Mouse (Mus musculus) bone marrow, adult 2 months (tissue): ENCODE results near the gene Kcnj14. TPM values are rescaled to one million over a fixed set of nuclear protein-coding genes. Genes with fewer than 3 reads are reported as not detected.

Source experiments
- H3K27ac ChIP-seq: fragments of 200-500 bp; 2 replicates; pipeline ENCODE4 v1.5.1; 2012; ENCODE audit warnings: low read depth, mild to moderate bottlenecking, control low read depth, inconsistent platforms, low read length; ENCODE audit not compliant: control insufficient read depth, poor library complexity, insufficient read depth
- H3K4me1 ChIP-seq: fragments of 200-500 bp; 2 replicates; pipeline ENCODE4 v1.6.1; 2011; ENCODE audit warnings: low read length; ENCODE audit not compliant: control insufficient read depth, insufficient read depth
- H3K4me3 ChIP-seq: fragments of 200-500 bp; replicated peaks from 2 replicates; pipeline ENCODE3; 2011; ENCODE audit warnings: mild to moderate bottlenecking, low read depth, low read length, control low read depth; ENCODE audit not compliant: control insufficient read depth
- CTCF ChIP-seq: fragments of 200-500 bp; IDR thresholded peaks from 2 replicates; pipeline ENCODE4 v1.5.1; 2011; ENCODE audit warnings: low read length, control low read depth; ENCODE audit not compliant: control insufficient read depth, insufficient read depth
- POLR2A ChIP-seq: fragments of 200-500 bp; IDR thresholded peaks from 2 replicates; pipeline ENCODE4 v1.6.1; 2011; ENCODE audit warnings: low read depth, mild to moderate bottlenecking, control low read depth, low read length, borderline replicate concordance; ENCODE audit not compliant: control insufficient read depth
- WGBS: fragments of 180-500 bp; shearing (Covaris S2); methylation state at CpG from one replicate; pipeline ENCODE4 v1.1.7; 2018; 5-methylcytosine and 5-hydroxymethylcytosine counted together
- polyA plus RNA-seq: library from polyadenylated mRNA; stranded (reverse); fragments of >200 nt; gene quantifications from 2 replicates; pipeline ENCODE4 v1.2.4, GENCODE M21; 2011; ENCODE audit warnings: low replicate concordance; ENCODE audit not compliant: missing spikeins, insufficient read depth, insufficient read length

Gene Kcnj14
- polyA plus RNA-seq, 1 experiment, result 2.6 TPM

- 2% methylated on average over 117 of the region's 117 CpGs for WGBS
- Histone ChIP-seq H3K27ac (peak overlapping the region; percentile 70), H3K4me1 (no peaks in the 10 kb centered on the region; the same call in 1 of the 2 replicates), H3K4me3 (peak overlapping the region; percentile 74)
- peak; percentile 72; the same call in 1 of the 2 replicates for TF ChIP-seq POLR2A
- TF ChIP-seq CTCF, result no peak
These were observed 41.6 kb upstream of the Kcnj14 start for GRCm38 (mm10) chr7:45865925-45866910.

GRCm38 (mm10) chr7:45864435-45864834, 39.9 kb upstream of the Kcnj14 start:
- WGBS, result 73% methylated on average over 3 of the region's 3 CpGs
- H3K27ac ChIP-seq, result no peak overlapping the region
- H3K4me3 ChIP-seq, result no peak overlapping the region
- no peaks in the 10 kb centered on the region; the same call in 1 of the 2 replicates for H3K4me1 ChIP-seq
- no peak for TF ChIP-seq POLR2A
- TF ChIP-seq CTCF, result no peak

GRCm38 (mm10) chr7:45862804-45863203, 38.2 kb upstream of the Kcnj14 start:
- WGBS, result 78% methylated on average over 7 of the region's 7 CpGs
- no peak overlapping the region for H3K4me3 ChIP-seq
- TF ChIP-seq CTCF (no peak), POLR2A (no peak)
- no peaks in the 10 kb centered on the region; the same call in 1 of the 2 replicates for H3K4me1 ChIP-seq
- H3K27ac ChIP-seq, result no peak overlapping the region

GRCm38 (mm10) chr7:45859008-45859407, 34.4 kb upstream of the Kcnj14 start:
- Histone ChIP-seq H3K27ac (no peak overlapping the region), H3K4me3 (no peak overlapping the region), H3K4me1 (no peaks in the 10 kb centered on the region)
- WGBS, result 77% methylated on average over 4 of the region's 4 CpGs
- TF ChIP-seq CTCF (no peak), POLR2A (no peak)

GRCm38 (mm10) chr7:45856950-45857901, 32.6 kb upstream of the Kcnj14 start:
- TF ChIP-seq POLR2A (no peak; the same call in 1 of the 2 replicates), CTCF (no peak)
- Histone ChIP-seq H3K4me3 (no peak overlapping the region), H3K27ac (no peak overlapping the region; the same call in 1 of the 2 replicates), H3K4me1 (no peaks in the 10 kb centered on the region)
- 5% methylated on average over 30 of the region's 30 CpGs for WGBS

DNA sequence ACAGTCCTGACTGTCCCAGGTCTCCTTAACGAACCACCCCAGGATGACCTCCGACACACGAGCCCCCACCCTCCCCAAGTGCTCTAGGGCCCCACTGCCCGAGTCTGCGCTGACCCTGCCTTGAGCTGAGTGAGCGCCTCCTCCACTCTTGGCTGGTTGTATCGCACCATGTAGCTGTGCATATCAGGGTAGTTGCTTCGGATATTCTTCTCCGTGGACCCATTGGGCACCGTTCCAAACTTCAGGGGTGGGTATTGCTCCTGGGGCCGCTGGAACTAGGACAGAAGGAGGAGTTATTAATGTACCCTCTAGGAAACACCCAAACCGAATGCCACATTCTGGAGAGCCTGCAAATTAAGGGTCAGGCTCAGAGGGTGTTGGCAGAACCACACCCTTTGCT, 28.5 kb upstream of the Kcnj14 start:
- 86% methylated on average over 12 of the region's 12 CpGs for WGBS
- Histone ChIP-seq H3K27ac (no peak overlapping the region), H3K4me3 (no peak overlapping the region), H3K4me1 (no peaks in the 10 kb centered on the region)
- TF ChIP-seq CTCF (no peak), POLR2A (no peak)

DNA sequence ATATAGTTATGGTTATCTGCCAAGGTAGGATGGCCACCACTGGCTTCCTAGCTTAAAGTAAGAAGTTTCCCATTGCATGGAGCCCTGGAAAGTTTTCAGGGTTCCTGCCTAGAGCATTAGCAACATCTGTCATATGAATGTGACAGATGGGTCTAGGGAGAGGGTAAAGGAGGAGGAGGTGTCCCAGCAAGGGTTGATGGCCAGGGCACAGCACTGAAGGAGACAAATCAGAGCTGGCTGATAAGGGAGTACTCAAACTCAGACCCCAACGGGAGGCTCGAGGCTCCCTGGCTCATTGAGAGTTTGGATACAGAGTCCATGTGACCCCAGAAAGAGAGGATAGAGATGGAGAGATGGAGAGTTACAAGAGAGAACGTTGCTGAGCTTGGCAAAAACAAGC, 26.1 kb upstream of the Kcnj14 start:
- TF ChIP-seq POLR2A (no peak), CTCF (no peak)
- 70% methylated on average over 3 of the region's 3 CpGs for WGBS

DNA sequence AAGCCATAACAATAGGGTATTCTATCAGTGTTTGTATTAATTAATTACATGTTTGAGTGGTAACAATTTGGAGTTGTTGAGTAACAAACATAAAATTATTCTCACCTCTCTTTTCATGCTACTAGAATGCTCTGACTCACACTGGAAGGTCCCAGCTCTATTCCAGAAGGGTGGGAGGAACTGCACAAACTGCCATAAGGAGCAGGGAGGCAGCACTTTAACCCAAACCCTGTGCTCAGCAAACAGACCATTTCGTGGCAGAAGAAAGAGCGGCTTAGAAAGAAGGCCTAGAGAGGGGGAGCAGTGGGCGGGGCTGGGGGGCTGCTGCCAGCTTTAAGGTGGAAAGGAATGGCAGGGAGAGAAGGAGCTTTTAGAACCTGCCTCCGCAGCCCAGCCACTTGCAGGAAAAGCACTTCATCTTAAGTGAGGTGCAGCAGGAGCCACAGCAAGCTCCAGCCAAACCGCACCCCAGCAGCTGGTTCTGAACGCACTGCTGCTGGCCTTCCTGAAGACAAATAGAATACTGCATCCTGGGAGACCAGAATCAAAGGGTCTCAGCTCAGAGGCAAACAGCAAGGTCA, 24.0 kb upstream of the Kcnj14 start:
- Histone ChIP-seq H3K4me1 (no peaks in the 10 kb centered on the region), H3K27ac (no peak overlapping the region), H3K4me3 (no peak overlapping the region)
- WGBS, result 48% methylated on average over 6 of the region's 6 CpGs
- TF ChIP-seq POLR2A (no peak), CTCF (no peak)

More for the DNA sequence above, 26.1 kb upstream of the Kcnj14 start:
- H3K4me3 ChIP-seq, result no peak overlapping the region
- no peak overlapping the region for H3K27ac ChIP-seq
- no peaks in the 10 kb centered on the region for H3K4me1 ChIP-seq
